Mouse (Mus musculus): ENCODE data around the gene Hsd17b12. TPM values are rescaled to one million over a fixed set of nuclear protein-coding genes. Genes with fewer than 3 reads are reported as not detected.

The Hsd17b12 gene
- polyA plus RNA-seq, 1 experiment, result 38.5 TPM

- TF ChIP-seq GATA1 (IDR thresholded peaks at IDR 0.05; ENCODE audit: low read length), result no peak
Observed at GRCm38 (mm10) chr2:94048733-94049470, 108.9 kb downstream of the Hsd17b12 start.

DNA sequence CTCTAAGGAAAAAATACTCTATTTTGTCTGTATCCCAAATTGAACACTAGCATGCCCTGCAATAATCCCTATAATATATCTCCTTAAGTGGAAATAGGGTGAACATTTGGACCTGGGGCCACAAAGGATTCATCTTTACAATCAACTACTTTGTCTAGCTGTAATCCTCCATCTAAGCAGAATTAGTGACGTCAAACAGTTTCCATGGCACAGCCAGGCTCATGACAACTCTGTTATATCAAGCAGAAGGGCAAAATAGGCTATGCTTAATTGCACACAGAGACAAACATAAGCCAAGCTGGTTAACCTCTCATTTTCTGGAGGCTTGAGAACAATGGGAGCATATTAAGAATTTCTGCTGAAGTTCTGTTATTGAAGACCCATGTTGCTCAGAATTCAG is 109.5 kb downstream of the Hsd17b12 start:
- no peak for TF ChIP-seq GATA1 (IDR thresholded peaks at IDR 0.05; ENCODE audit: low read length)

DNA sequence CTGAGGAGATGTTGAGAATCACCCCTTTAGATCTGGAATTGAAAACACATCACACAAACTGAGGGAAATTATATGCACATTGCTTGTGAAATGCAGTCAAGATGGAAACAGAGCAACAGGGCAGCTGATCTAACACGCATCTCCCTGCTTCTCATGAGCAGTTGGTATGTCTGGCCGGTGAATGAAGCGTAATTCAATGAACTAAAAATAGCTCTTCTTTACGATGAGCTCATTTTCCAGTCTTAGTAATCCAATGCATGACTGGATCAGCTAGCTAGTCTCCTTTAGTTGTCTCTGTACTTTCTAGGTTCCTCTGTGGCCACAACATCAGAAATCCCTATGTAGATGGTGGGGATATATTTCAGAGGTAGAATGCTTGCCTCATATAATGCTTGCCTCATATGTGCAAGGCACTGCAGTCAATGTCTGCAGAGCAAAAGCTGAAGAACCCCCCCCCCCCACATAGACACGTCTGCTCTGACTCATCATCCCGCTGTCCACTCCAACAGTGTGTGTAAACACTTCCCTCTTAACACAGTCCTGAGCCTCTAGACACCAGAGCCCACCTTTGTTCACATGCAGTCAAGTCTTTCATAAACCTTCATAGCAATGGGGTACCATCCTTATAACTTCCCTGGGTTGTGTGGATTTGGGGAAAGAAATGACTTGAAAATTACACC is 112.2 kb downstream of the Hsd17b12 start:
- no peak for TF ChIP-seq GATA1 (IDR thresholded peaks at IDR 0.05; ENCODE audit: low read length)

- no peak for TF ChIP-seq GATA1 (IDR thresholded peaks at IDR 0.05; ENCODE audit: low read length)
Observed at GRCm38 (mm10) chr2:94044174-94044573, 113.6 kb downstream of the Hsd17b12 start.

DNA sequence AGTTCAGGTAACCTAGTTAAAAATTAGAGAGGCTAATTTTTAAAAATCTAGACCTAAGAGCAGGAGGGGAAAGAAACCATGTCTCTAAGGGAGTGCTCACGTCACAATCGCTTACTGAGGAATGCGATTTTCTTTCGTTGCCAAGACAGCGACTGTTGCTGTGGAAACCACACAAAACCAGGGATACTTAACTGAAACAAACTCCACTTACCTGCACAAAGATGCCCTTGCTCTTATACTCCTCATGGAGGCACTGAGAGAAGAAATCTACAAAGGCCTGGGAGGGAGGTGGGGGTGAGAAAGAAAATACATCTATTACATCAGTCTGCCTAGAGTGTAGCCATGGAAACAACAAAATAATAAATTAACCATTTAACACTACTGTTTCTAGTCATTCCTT is 114.1 kb downstream of the Hsd17b12 start:
- no peak for TF ChIP-seq GATA1 (IDR thresholded peaks at IDR 0.05; ENCODE audit: low read length)

- TF ChIP-seq GATA1 (IDR thresholded peaks at IDR 0.05; ENCODE audit: low read length), result no peak
Observed at GRCm38 (mm10) chr2:94042461-94042860, 115.3 kb downstream of the Hsd17b12 start.

DNA sequence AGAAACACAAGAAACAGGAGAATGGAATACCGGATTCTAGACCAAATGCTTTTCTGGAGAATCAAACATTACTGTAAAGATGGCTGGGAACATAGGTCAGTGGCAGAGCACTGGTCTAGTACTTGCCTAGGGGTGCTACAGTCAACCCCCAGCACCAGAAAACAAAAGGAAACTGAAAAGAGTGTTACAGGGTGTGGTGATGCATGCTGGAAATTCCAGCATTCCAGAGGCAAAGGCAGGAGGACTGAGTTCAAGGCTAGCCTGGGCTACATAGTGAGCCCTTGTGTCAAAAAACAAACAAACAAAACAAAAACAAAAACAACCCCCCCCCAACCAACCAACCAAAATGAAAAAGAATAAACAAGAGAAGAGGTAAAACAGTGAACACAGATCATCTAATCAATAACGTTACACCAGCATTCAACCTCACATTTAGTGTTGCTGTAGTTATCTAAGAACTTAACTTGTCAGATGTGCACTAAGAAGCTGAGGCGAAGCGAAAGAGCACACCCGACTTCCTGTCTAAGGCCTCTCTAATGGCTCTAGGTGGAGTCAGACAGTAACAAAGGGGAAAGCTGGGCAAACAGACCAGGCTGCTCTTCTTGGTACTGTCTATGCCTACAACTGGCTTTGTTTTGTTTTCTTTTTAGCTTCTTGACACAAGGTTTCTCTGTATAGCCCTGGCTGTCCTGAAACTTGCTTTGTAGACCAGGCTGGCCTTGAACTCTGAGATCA is 117.2 kb downstream of the Hsd17b12 start:
- TF ChIP-seq GATA1 (IDR thresholded peaks at IDR 0.05; ENCODE audit: low read length), result no peak

- TF ChIP-seq GATA1 (IDR thresholded peaks at IDR 0.05; ENCODE audit: low read length), result no peak
Observed at GRCm38 (mm10) chr2:94035428-94036331, 122.1 kb downstream of the Hsd17b12 start.

- TF ChIP-seq GATA1 (IDR thresholded peaks at IDR 0.05; ENCODE audit: low read length), result no peak
Observed at GRCm38 (mm10) chr2:94030602-94031001, 127.2 kb downstream of the Hsd17b12 start.

DNA sequence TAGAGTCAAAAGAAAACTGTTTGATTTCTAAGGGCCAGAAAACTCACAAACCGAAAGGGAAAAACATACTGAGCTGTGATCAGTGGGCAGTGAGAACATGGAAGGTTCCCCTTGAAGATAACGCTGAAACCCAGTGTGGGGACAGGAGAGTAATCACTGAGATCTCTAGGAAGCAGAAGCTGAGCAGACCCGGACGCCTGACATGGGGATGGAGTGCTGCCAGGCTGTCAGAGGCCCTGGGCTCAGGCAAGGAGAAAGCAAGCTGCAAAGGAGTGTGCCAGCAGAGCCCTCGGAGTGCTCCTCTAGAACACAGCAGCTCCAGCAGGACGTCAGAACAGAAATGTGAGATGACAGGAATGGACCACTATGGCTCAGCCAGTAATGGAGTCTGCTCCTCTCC is 133.1 kb downstream of the Hsd17b12 start:
- no peak for TF ChIP-seq GATA1 (IDR thresholded peaks at IDR 0.05; ENCODE audit: low read length)

GRCm38 (mm10) chr2:94010335-94011291 is 147.2 kb downstream of the Hsd17b12 start, which contains the start of gene Alkbh3:
Gene Alkbh3, minus strand, starts transcription at chr2:94010807.
- TF ChIP-seq GATA1 (IDR thresholded peaks at IDR 0.05; ENCODE audit: low read length), result no peak

DNA sequence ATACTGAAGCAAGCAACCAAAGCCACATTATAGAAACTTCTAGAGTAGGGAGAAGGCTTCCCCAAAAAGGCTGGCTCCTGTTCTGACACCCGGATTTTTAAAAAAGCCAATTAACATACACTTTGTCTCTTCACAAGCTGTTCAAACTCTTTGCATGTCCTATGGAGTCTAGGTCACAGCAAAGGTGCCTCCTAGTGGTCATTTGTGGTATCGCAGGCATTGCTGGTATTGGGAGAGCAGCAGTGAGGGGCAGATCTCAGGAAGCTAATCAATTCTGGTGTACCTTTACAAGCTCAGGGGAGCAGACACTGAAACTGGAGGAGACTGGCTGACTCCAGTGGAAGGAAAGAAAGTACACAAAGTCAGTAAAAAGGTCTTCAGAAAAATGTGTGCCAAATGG is 155.4 kb downstream of the Hsd17b12 start:
- no peak for TF ChIP-seq GATA1 (IDR thresholded peaks at IDR 0.05; ENCODE audit: low read length)

- no peak for TF ChIP-seq GATA1 (IDR thresholded peaks at IDR 0.05; ENCODE audit: low read length)
Observed at GRCm38 (mm10) chr2:94001918-94002317, 155.8 kb downstream of the Hsd17b12 start.

DNA sequence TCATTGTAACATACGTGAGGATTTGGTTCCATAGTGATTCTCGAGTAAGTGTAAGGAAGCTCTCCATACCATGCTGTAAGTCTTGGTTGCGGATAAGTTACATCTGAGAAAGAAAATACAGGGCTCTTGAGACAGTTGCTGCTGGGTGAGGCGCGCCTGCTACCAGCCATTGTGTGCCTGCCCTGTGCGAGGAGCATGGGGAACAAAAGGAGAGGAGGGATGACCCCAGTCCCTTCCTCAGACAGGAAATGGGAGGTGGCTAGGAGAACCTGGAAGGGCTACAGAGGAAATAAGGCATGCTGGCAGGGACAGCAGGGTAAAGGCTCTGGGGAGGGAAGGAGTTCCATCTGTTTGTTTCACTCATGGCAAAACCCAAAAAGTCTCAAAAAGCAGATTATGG is 156.4 kb downstream of the Hsd17b12 start:
- TF ChIP-seq GATA1 (IDR thresholded peaks at IDR 0.05; ENCODE audit: low read length), result no peak

Data from G1E-ER4 (cell line).